Mouse (Mus musculus) liver, embryonic 12.5 days (tissue): ENCODE results near the gene Plvap. TPM values are rescaled to one million over a fixed set of nuclear protein-coding genes. Genes with fewer than 3 reads are reported as not detected.

Experiments
- ATAC-seq: fragments of 200-750 bp; cut with Nextera tagmentation; 2 replicates; pipeline ENCODE4 v1.8.0; 2017; ENCODE audit warnings: moderate number of reproducible peaks, mild to moderate bottlenecking, moderate library complexity
- H3K27ac ChIP-seq: fragments of 300-500 bp; sonication (generic); 2 replicates; pipeline ENCODE4 v1.5.1; 2016; ENCODE audit warnings: mild to moderate bottlenecking
- H3K27me3 ChIP-seq: fragments of 300-500 bp; sonication (generic); replicated peaks from 2 replicates; pipeline ENCODE4 v1.6.1; 2016; ENCODE audit warnings: mild to moderate bottlenecking, moderate library complexity
- H3K36me3 ChIP-seq: fragments of 300-500 bp; sonication (generic); 2 replicates; pipeline ENCODE4 v1.6.1; 2016; ENCODE audit warnings: mild to moderate bottlenecking, moderate library complexity
- H3K4me1 ChIP-seq: fragments of 300-500 bp; sonication (generic); 2 replicates; pipeline ENCODE4 v1.6.1; 2016
- H3K4me2 ChIP-seq: fragments of 300-500 bp; sonication (generic); 2 replicates; pipeline ENCODE4 v1.6.1; 2016; ENCODE audit warnings: mild to moderate bottlenecking, moderate library complexity
- H3K4me3 ChIP-seq: fragments of 300-500 bp; sonication (generic); 2 replicates; pipeline ENCODE4 v1.5.1; 2016; ENCODE audit warnings: mild to moderate bottlenecking, moderate library complexity
- H3K9ac ChIP-seq: fragments of 300-500 bp; sonication (generic); 2 replicates; pipeline ENCODE4 v1.6.1; 2016; ENCODE audit warnings: mild to moderate bottlenecking, moderate library complexity
- H3K9me3 ChIP-seq: fragments of 300-500 bp; sonication (generic); replicated peaks from 2 replicates; pipeline ENCODE4 v1.6.1; 2016; ENCODE audit warnings: mild to moderate bottlenecking, moderate library complexity
- WGBS: fragments of 180-500 bp; shearing (Covaris S2); methylation state at CpG from one replicate; pipeline ENCODE4 v1.1.7; 2016; ENCODE audit not compliant: insufficient replicate concordance; 5-methylcytosine and 5-hydroxymethylcytosine counted together
- polyA plus RNA-seq: library from polyadenylated mRNA; unstranded; fragments of >200 nt; fragmentation: Nextera tagmentation; extraction: Ambion mirVana; gene quantifications from 2 replicates; pipeline ENCODE4 v1.2.1, GENCODE M21; 2016

Gene Plvap
- polyA plus RNA-seq, 1 experiment from 2014 or later, result 46.7 TPM

- no peak overlapping the region for H3K4me2 ChIP-seq
- peaks cover 51% of the 10 kb centered on the region for H3K4me1 ChIP-seq
- H3K27ac ChIP-seq, result peak overlapping the region; percentile 54; the same call in 1 of the 2 replicates
- ATAC-seq, result no peak
- peaks cover 17% of the 10 kb centered on the region for H3K36me3 ChIP-seq
- 0 out of 2 replicates have a peak, but pooled peaks cover 3% of the 10 kb centered on the region for H3K27me3 ChIP-seq
- WGBS, result 35% methylated on average over 15 of the region's 15 CpGs
- H3K9me3 ChIP-seq, result no peaks in the 10 kb centered on the region
- no peak overlapping the region for H3K4me3 ChIP-seq
- no peak overlapping the region for H3K9ac ChIP-seq
These were observed 13.6 kb downstream of the Plvap start for GRCm38 (mm10) chr8:71497881-71498501.

- H3K27me3 ChIP-seq, result 0 out of 2 replicates have a peak, but pooled peaks cover 3% of the 10 kb centered on the region
- peaks cover 54% of the 10 kb centered on the region for H3K4me1 ChIP-seq
- WGBS, result 75% methylated on average over 1 of the region's 1 CpGs
- no peak overlapping the region for H3K9ac ChIP-seq
- no peak overlapping the region for H3K4me2 ChIP-seq
- H3K9me3 ChIP-seq, result no peaks in the 10 kb centered on the region
- H3K27ac ChIP-seq, result no peak overlapping the region
- H3K4me3 ChIP-seq, result no peak overlapping the region
- H3K36me3 ChIP-seq, result peaks cover 25% of the 10 kb centered on the region
- ATAC-seq, result no peak
These were observed 14.4 kb downstream of the Plvap start for GRCm38 (mm10) chr8:71497077-71497645.

- peaks cover 32% of the 10 kb centered on the region for H3K36me3 ChIP-seq
- H3K27ac ChIP-seq, result no peak overlapping the region
- H3K9ac ChIP-seq, result no peak overlapping the region
- no peak overlapping the region for H3K4me2 ChIP-seq
- 51% methylated on average over 11 of the region's 11 CpGs for WGBS
- no peaks in the 10 kb centered on the region for H3K27me3 ChIP-seq
- H3K9me3 ChIP-seq, result no peaks in the 10 kb centered on the region
- H3K4me1 ChIP-seq, result peaks cover 54% of the 10 kb centered on the region
- ATAC-seq, result no peak
- no peak overlapping the region for H3K4me3 ChIP-seq
These were observed 15.1 kb downstream of the Plvap start for GRCm38 (mm10) chr8:71496481-71496880.

- 91% methylated on average over 5 of the region's 5 CpGs for WGBS
- Histone ChIP-seq H3K9ac (no peak overlapping the region), H3K27ac (no peak overlapping the region), H3K4me2 (no peak overlapping the region), H3K4me1 (peaks cover 54% of the 10 kb centered on the region), H3K27me3 (no peaks in the 10 kb centered on the region), H3K4me3 (no peak overlapping the region), H3K36me3 (peaks cover 39% of the 10 kb centered on the region), H3K9me3 (no peaks in the 10 kb centered on the region)
- no peak for ATAC-seq
These were observed 15.7 kb downstream of the Plvap start for GRCm38 (mm10) chr8:71495811-71496210.

- H3K9me3 ChIP-seq, result no peaks in the 10 kb centered on the region
- no peak overlapping the region for H3K4me3 ChIP-seq
- H3K27me3 ChIP-seq, result no peaks in the 10 kb centered on the region
- H3K36me3 ChIP-seq, result peaks cover 46% of the 10 kb centered on the region
- peaks cover 52% of the 10 kb centered on the region for H3K4me1 ChIP-seq
- peak; percentile 20; the same call in 1 of the 2 replicates for ATAC-seq
- no peak overlapping the region for H3K27ac ChIP-seq
- 30% methylated on average over 16 of the region's 16 CpGs for WGBS
- no peak overlapping the region for H3K9ac ChIP-seq
- no peak overlapping the region for H3K4me2 ChIP-seq
These were observed 16.5 kb downstream of the Plvap start for GRCm38 (mm10) chr8:71495039-71495438.

GRCm38 (mm10) chr8:71488454-71488853 is 23.1 kb downstream of the Plvap start:
- under 1% methylated on average over 22 of the region's 22 CpGs for WGBS
- Histone ChIP-seq H3K27me3 (peaks cover 7% of the 10 kb centered on the region; the same call in 1 of the 2 replicates), H3K27ac (peak overlapping the region; percentile 82), H3K4me2 (peak overlapping the region; percentile 100), H3K9ac (peak overlapping the region; percentile 84), H3K9me3 (no peaks in the 10 kb centered on the region), H3K36me3 (peaks cover 37% of the 10 kb centered on the region), H3K4me1 (peaks cover 48% of the 10 kb centered on the region), H3K4me3 (peak overlapping the region; percentile 85)
- peak; percentile 85 for ATAC-seq

GRCm38 (mm10) chr8:71487691-71488445 is 23.7 kb downstream of the Plvap start, which contains the start of gene Gtpbp3:
Gene Gtpbp3, plus strand, starts transcription at chr8:71488103.
- peak within 1 kb of the TSS; percentile 82 for H3K27ac ChIP-seq
- H3K4me1 ChIP-seq, result peaks cover 45% of the 10 kb centered on the region
- no peaks in the 10 kb centered on the region for H3K9me3 ChIP-seq
- H3K36me3 ChIP-seq, result peaks cover 32% of the 10 kb centered on the region
- WGBS, result 2% methylated on average over 33 of the region's 33 CpGs
- H3K4me3 ChIP-seq, result peak within 1 kb of the TSS; percentile 85
- H3K4me2 ChIP-seq, result peak within 1 kb of the TSS; percentile 100
- peaks cover 7% of the 10 kb centered on the region; the same call in 1 of the 2 replicates for H3K27me3 ChIP-seq
- H3K9ac ChIP-seq, result peak within 1 kb of the TSS; percentile 84
- ATAC-seq, result peak; percentile 45

- peaks cover 20% of the 10 kb centered on the region for H3K27me3 ChIP-seq
- no peak overlapping the region for H3K27ac ChIP-seq
- peaks cover 46% of the 10 kb centered on the region for H3K4me1 ChIP-seq
- H3K4me2 ChIP-seq, result peak overlapping the region; percentile 91
- H3K4me3 ChIP-seq, result peak overlapping the region; percentile 66
- ATAC-seq, result no peak
- no peaks in the 10 kb centered on the region for H3K9me3 ChIP-seq
- 33% methylated on average over 7 of the region's 7 CpGs for WGBS
- peaks cover 17% of the 10 kb centered on the region for H3K36me3 ChIP-seq
- peak overlapping the region; percentile 69; the same call in 1 of the 2 replicates for H3K9ac ChIP-seq
These were observed 25.4 kb downstream of the Plvap start for GRCm38 (mm10) chr8:71486136-71486529.

GRCm38 (mm10) chr8:71485142-71486135 is 26.1 kb downstream of the Plvap start, which contains the start of gene Ano8:
Gene Ano8, minus strand, starts transcription at chr8:71485963.
- peak within 1 kb of the TSS; percentile 91 for H3K4me2 ChIP-seq
- peaks cover 10% of the 10 kb centered on the region for H3K36me3 ChIP-seq
- 6% methylated on average over 53 of the region's 58 CpGs for WGBS
- peak; percentile 10; the same call in 1 of the 2 replicates for ATAC-seq
- H3K9me3 ChIP-seq, result no peaks in the 10 kb centered on the region
- H3K27ac ChIP-seq, result no peak within 1 kb of the TSS
- peak within 1 kb of the TSS; percentile 69 for H3K9ac ChIP-seq
- peaks cover 27% of the 10 kb centered on the region for H3K27me3 ChIP-seq
- peak within 1 kb of the TSS; percentile 66 for H3K4me3 ChIP-seq
- peaks cover 53% of the 10 kb centered on the region for H3K4me1 ChIP-seq

- no peak for ATAC-seq
- no peak overlapping the region for H3K27ac ChIP-seq
- peaks cover 30% of the 10 kb centered on the region for H3K27me3 ChIP-seq
- no peak overlapping the region for H3K9ac ChIP-seq
- H3K4me2 ChIP-seq, result peak overlapping the region; percentile 91
- WGBS, result 83% methylated on average over 19 of the region's 19 CpGs
- no peaks in the 10 kb centered on the region for H3K9me3 ChIP-seq
- H3K4me1 ChIP-seq, result peaks cover 54% of the 10 kb centered on the region
- peaks cover 3% of the 10 kb centered on the region; the same call in 1 of the 2 replicates for H3K36me3 ChIP-seq
- H3K4me3 ChIP-seq, result peak overlapping the region; percentile 66; the same call in 1 of the 2 replicates
These were observed 26.8 kb downstream of the Plvap start for GRCm38 (mm10) chr8:71484736-71485135.

- H3K9ac ChIP-seq, result no peak overlapping the region
- no peak overlapping the region for H3K27ac ChIP-seq
- H3K4me2 ChIP-seq, result no peak overlapping the region
- no peak overlapping the region for H3K4me3 ChIP-seq
- peaks cover 35% of the 10 kb centered on the region for H3K27me3 ChIP-seq
- H3K9me3 ChIP-seq, result no peaks in the 10 kb centered on the region
- 35% methylated on average over 8 of the region's 8 CpGs for WGBS
- H3K36me3 ChIP-seq, result 0 out of 2 replicates have a peak, but pooled peaks cover 2% of the 10 kb centered on the region
- ATAC-seq, result no peak
- peaks cover 52% of the 10 kb centered on the region for H3K4me1 ChIP-seq
These were observed 27.6 kb downstream of the Plvap start for GRCm38 (mm10) chr8:71483932-71484331.
